Mouse (Mus musculus) E14TG2a.4 (cell line): ENCODE measurements around the gene Sdccag8.

ENCODE experiments used
- CTCF ChIP-seq: conservative IDR thresholded peaks from 2 replicates; pipeline ENCODE4 v1.5.1; 2014; ENCODE audit warnings: low read length
- NANOG ChIP-seq: IDR thresholded peaks from 2 replicates; pipeline ENCODE4 v1.6.1; 2014; ENCODE audit warnings: borderline replicate concordance, low read length, mixed read lengths

DNA sequence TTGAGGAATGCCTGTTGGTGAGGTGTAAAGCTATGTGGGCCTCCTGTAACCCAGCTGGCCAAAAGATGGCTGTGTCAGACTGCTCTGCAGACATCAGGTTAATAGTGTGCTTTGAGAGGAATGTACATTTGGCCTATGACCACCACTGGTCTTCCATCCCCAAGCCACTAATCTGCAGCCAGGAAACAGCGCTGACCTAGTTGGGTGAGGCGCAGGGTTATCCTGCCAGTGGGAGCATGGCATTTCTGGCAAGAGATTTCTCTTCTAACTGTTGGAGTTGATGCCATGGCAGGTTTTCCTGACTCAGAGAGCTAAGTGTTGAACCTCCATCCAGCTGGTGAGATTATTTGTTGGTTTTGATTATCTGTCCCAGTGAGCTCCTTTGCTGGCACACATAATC is 101.5 kb downstream of the Sdccag8 start:
- TF ChIP-seq CTCF, result no peak
- no peak for TF ChIP-seq NANOG
